Mouse (Mus musculus) CH12.LX (cell line): ENCODE measurements around the gene Mmp19. TPM values are rescaled to one million over a fixed set of nuclear protein-coding genes. Genes with fewer than 3 reads are reported as not detected.

Experiments used
- DNase-seq: peaks from one replicate; pipeline ENCODE4 v3.0.0-alpha.2; 2013; ENCODE audit errors: extremely low read depth
- H3K27ac ChIP-seq: 2 replicates; pipeline ENCODE4 v1.5.1; 2012; ENCODE audit warnings: low read depth, mild to moderate bottlenecking, control low read depth, moderate library complexity; ENCODE audit not compliant: insufficient read depth
- H3K27me3 ChIP-seq: replicated peaks from 2 replicates; pipeline ENCODE3; 2012; ENCODE audit warnings: inconsistent platforms
- H3K36me3 ChIP-seq, 2 experiments: replicated peaks in 1 of 2; 2 replicates each; pipeline versions ENCODE3 to v1.6.1; 2012; ENCODE audit warnings: inconsistent platforms in 1 of 2, low read length in 1 of 2, mild to moderate bottlenecking in 1 of 2, mixed read lengths in 1 of 2, moderate library complexity in 1 of 2; ENCODE audit not compliant: control insufficient read depth in 1 of 2, insufficient read depth in 1 of 2
- H3K4me1 ChIP-seq, 2 experiments: 2 replicates each; pipeline ENCODE4 v1.6.1; 2012; ENCODE audit warnings: inconsistent platforms in 1 of 2, moderate library complexity in 1 of 2; ENCODE audit not compliant: insufficient read depth in 2 of 2, control insufficient read depth in 1 of 2
- H3K4me2 ChIP-seq: 2 replicates; pipeline ENCODE4 v1.6.1; 2012; ENCODE audit warnings: low read depth, mild to moderate bottlenecking, control low read depth; ENCODE audit not compliant: poor library complexity, insufficient read depth, severe bottlenecking
- H3K4me3 ChIP-seq, 3 experiments: fragments of 150-350 bp in 1 of 3; sonication (generic) in 1 of 3; replicated peaks in 1 of 3; 2 replicates each; pipeline versions ENCODE3 to v1.5.1; 2011 to 2012; ENCODE audit warnings: low read depth in 2 of 3, low read length in 2 of 3, mild to moderate bottlenecking in 2 of 3, moderate library complexity in 2 of 3, control low read depth in 1 of 3, improper control_type of control experiment in 1 of 3, inconsistent platforms in 1 of 3, mixed read lengths in 1 of 3; ENCODE audit not compliant: poor library complexity in 1 of 3
- H3K79me2 ChIP-seq: replicated peaks from 2 replicates; pipeline ENCODE4 v1.6.1; 2012; ENCODE audit warnings: mild to moderate bottlenecking, moderate library complexity; ENCODE audit not compliant: control insufficient read depth, poor library complexity, insufficient read depth, severe bottlenecking; ENCODE audit errors: extremely low read depth
- H3K9ac ChIP-seq: 2 replicates; pipeline ENCODE4 v1.6.1; 2012; ENCODE audit warnings: low read depth, mild to moderate bottlenecking, control low read depth, moderate library complexity; ENCODE audit not compliant: insufficient read depth
- H3K9me3 ChIP-seq: replicated peaks from 2 replicates; pipeline ENCODE3; 2012; ENCODE audit warnings: low read length, inconsistent platforms, mixed read lengths
- BHLHE40 ChIP-seq: IDR thresholded peaks from 2 replicates; pipeline ENCODE4 v1.6.1; 2011; ENCODE audit warnings: mild to moderate bottlenecking, low read depth, low read length, improper control_type of control experiment
- CHD1 ChIP-seq: IDR thresholded peaks from 2 replicates; pipeline ENCODE4 v1.6.1; 2012; ENCODE audit warnings: low read depth, low read length, improper control_type of control experiment, inconsistent platforms
- CHD2 ChIP-seq: IDR thresholded peaks from 2 replicates; pipeline ENCODE4 v1.6.1; 2011; ENCODE audit warnings: low read length, improper control_type of control experiment
- CTCF ChIP-seq, 2 experiments: IDR thresholded peaks in 1 of 2; conservative IDR thresholded peaks in 1 of 2; 2 replicates each; pipeline ENCODE4 v1.5.1; 2011 to 2012; ENCODE audit warnings: low read depth in 2 of 2, low read length in 2 of 2, improper control_type of control experiment in 1 of 2, inconsistent platforms in 1 of 2, mild to moderate bottlenecking in 1 of 2, moderate library complexity in 1 of 2
- E2F4 ChIP-seq: IDR thresholded peaks from 2 replicates; pipeline ENCODE4 v1.6.1; 2011; ENCODE audit warnings: low read depth, low read length, improper control_type of control experiment; ENCODE audit not compliant: insufficient replicate concordance
- ELF1 ChIP-seq: IDR thresholded peaks from 2 replicates; pipeline ENCODE4 v1.6.1; 2014; ENCODE audit warnings: low read depth, mild to moderate bottlenecking, inconsistent platforms, low read length, improper control_type of control experiment
- EP300 ChIP-seq: IDR thresholded peaks from 2 replicates; pipeline ENCODE4 v1.6.1; 2011; ENCODE audit warnings: low read length, improper control_type of control experiment
- ETS1 ChIP-seq: conservative IDR thresholded peaks from 2 replicates; pipeline ENCODE4 v1.6.1; 2012; ENCODE audit warnings: low read depth, mild to moderate bottlenecking, inconsistent platforms, low read length, improper control_type of control experiment, moderate library complexity
- GABPA ChIP-seq: IDR thresholded peaks from 2 replicates; pipeline ENCODE4 v1.6.1; 2012; ENCODE audit warnings: low read depth, low read length, improper control_type of control experiment, inconsistent platforms; ENCODE audit not compliant: insufficient replicate concordance
- HCFC1 ChIP-seq: IDR thresholded peaks from 2 replicates; pipeline ENCODE4 v1.6.1; 2012; ENCODE audit warnings: low read depth, mild to moderate bottlenecking, inconsistent platforms, low read length, improper control_type of control experiment
- IRF4 ChIP-seq: IDR thresholded peaks from 2 replicates; pipeline ENCODE4 v1.6.1; 2014; ENCODE audit warnings: low read depth, mild to moderate bottlenecking, inconsistent platforms, low read length, improper control_type of control experiment
- JUN ChIP-seq: IDR thresholded peaks from 2 replicates; pipeline ENCODE4 v1.6.1; 2011; ENCODE audit warnings: low read depth, mild to moderate bottlenecking, low read length, improper control_type of control experiment, moderate library complexity; ENCODE audit not compliant: insufficient read depth
- JUND ChIP-seq: conservative IDR thresholded peaks from 2 replicates; pipeline ENCODE4 v1.6.1; 2011; ENCODE audit warnings: low read depth, low read length, improper control_type of control experiment
- KAT2A ChIP-seq: IDR thresholded peaks from 2 replicates; pipeline ENCODE4 v1.6.1; 2012; ENCODE audit warnings: low read length, improper control_type of control experiment, inconsistent platforms; ENCODE audit not compliant: insufficient replicate concordance
- MAFK ChIP-seq: IDR thresholded peaks from 2 replicates; pipeline ENCODE4 v1.6.1; 2011; ENCODE audit warnings: low read length, improper control_type of control experiment; ENCODE audit not compliant: insufficient replicate concordance
- MAX ChIP-seq: IDR thresholded peaks from 2 replicates; pipeline ENCODE4 v1.6.1; 2011; ENCODE audit warnings: low read length, improper control_type of control experiment
- MAZ ChIP-seq: IDR thresholded peaks from 2 replicates; pipeline ENCODE4 v1.6.1; 2012; ENCODE audit warnings: low read depth, mild to moderate bottlenecking, inconsistent platforms, low read length, improper control_type of control experiment, moderate library complexity
- MEF2A ChIP-seq: IDR thresholded peaks from 2 replicates; pipeline ENCODE4 v1.6.1; 2014; ENCODE audit warnings: low read depth, mild to moderate bottlenecking, inconsistent platforms, low read length, improper control_type of control experiment, borderline replicate concordance
- MXI1 ChIP-seq: IDR thresholded peaks from 2 replicates; pipeline ENCODE4 v1.6.1; 2011; ENCODE audit warnings: mild to moderate bottlenecking, low read depth, low read length, improper control_type of control experiment
- MYC ChIP-seq: IDR thresholded peaks from 2 replicates; pipeline ENCODE4 v1.6.1; 2011; ENCODE audit warnings: low read depth, mild to moderate bottlenecking, improper control_type of control experiment, low read length
- NELFE ChIP-seq: IDR thresholded peaks from 2 replicates; pipeline ENCODE4 v1.6.1; 2011; ENCODE audit warnings: low read depth, low read length, improper control_type of control experiment
- NRF1 ChIP-seq: IDR thresholded peaks from 2 replicates; pipeline ENCODE4 v1.6.1; 2014; ENCODE audit warnings: low read depth, mild to moderate bottlenecking, inconsistent platforms, low read length, improper control_type of control experiment, moderate library complexity
- PAX5 ChIP-seq: IDR thresholded peaks from 2 replicates; pipeline ENCODE4 v1.6.1; 2012; ENCODE audit warnings: low read length, inconsistent platforms, mixed read lengths
- POLR2A ChIP-seq: IDR thresholded peaks from 2 replicates; pipeline ENCODE4 v1.6.1; 2011; ENCODE audit warnings: low read depth, mild to moderate bottlenecking, improper control_type of control experiment, low read length
- POLR2AphosphoS2 ChIP-seq: IDR thresholded peaks from 2 replicates; pipeline ENCODE4 v1.6.1; 2011; ENCODE audit warnings: low read depth, low read length, improper control_type of control experiment
- RAD21 ChIP-seq: IDR thresholded peaks from 2 replicates; pipeline ENCODE4 v1.6.1; 2011; ENCODE audit warnings: low read depth, mild to moderate bottlenecking, low read length, improper control_type of control experiment, moderate library complexity
- RCOR1 ChIP-seq: conservative IDR thresholded peaks from 2 replicates; pipeline ENCODE4 v1.6.1; 2012; ENCODE audit warnings: low read depth, mild to moderate bottlenecking, inconsistent platforms, low read length, improper control_type of control experiment
- SIN3A ChIP-seq: IDR thresholded peaks from 2 replicates; pipeline ENCODE4 v1.6.1; 2012; ENCODE audit warnings: low read length, improper control_type of control experiment, inconsistent platforms
- SMC3 ChIP-seq: IDR thresholded peaks from 2 replicates; pipeline ENCODE4 v1.6.1; 2011; ENCODE audit warnings: low read depth, low read length, improper control_type of control experiment
- TBP ChIP-seq: conservative IDR thresholded peaks from 2 replicates; pipeline ENCODE4 v1.6.1; 2011; ENCODE audit warnings: low read depth, low read length, improper control_type of control experiment
- TCF12 ChIP-seq: IDR thresholded peaks from 2 replicates; pipeline ENCODE4 v1.6.1; 2014; ENCODE audit warnings: low read depth, mild to moderate bottlenecking, inconsistent platforms, low read length, improper control_type of control experiment
- UBTF ChIP-seq: IDR thresholded peaks from 2 replicates; pipeline ENCODE4 v1.6.1; 2012; ENCODE audit warnings: low read depth, mild to moderate bottlenecking, inconsistent platforms, low read length, improper control_type of control experiment, moderate library complexity
- USF1 ChIP-seq: IDR thresholded peaks from 2 replicates; pipeline ENCODE4 v1.6.1; 2014; ENCODE audit warnings: low read depth, mild to moderate bottlenecking, inconsistent platforms, low read length, improper control_type of control experiment
- USF2 ChIP-seq: conservative IDR thresholded peaks from 2 replicates; pipeline ENCODE4 v1.6.1; 2011; ENCODE audit warnings: low read depth, low read length, improper control_type of control experiment
- ZC3H11A ChIP-seq: IDR thresholded peaks from 2 replicates; pipeline ENCODE4 v1.6.1; 2012; ENCODE audit warnings: low read depth, mild to moderate bottlenecking, inconsistent platforms, low read length, improper control_type of control experiment
- ZKSCAN1 ChIP-seq: IDR thresholded peaks from 2 replicates; pipeline ENCODE4 v1.6.1; 2012; ENCODE audit warnings: low read depth, inconsistent platforms, low read length, improper control_type of control experiment, borderline replicate concordance
- ZMIZ1 ChIP-seq: IDR thresholded peaks from 2 replicates; pipeline ENCODE4 v1.6.1; 2012; ENCODE audit warnings: low read depth, mild to moderate bottlenecking, inconsistent platforms, low read length, improper control_type of control experiment
- ZNF384 ChIP-seq: IDR thresholded peaks from 2 replicates; pipeline ENCODE4 v1.6.1; 2012; ENCODE audit warnings: low read depth, low read length, improper control_type of control experiment, inconsistent platforms
- dilution Hi-C: fragments of 300-500 bp; cut with MboI; formaldehyde crosslinking; loops from 2 replicates; pipeline ENCODE4 v1.14.3; 2020; ENCODE audit warnings: low sequenced_read_pairs; ENCODE audit not compliant: extremely low pct_unique_long_range_greater_than_20kb, extremely low pct_ligation_motif_present
- in situ Hi-C: fragments of 300-500 bp; cut with MboI; formaldehyde crosslinking; loops from 3 replicates; pipeline ENCODE4 v1.14.3; 2019; ENCODE audit warnings: low sequenced_read_pairs, low pct_ligation_motif_present, low pct_unique_long_range_greater_than_20kb, mixed read lengths
- polyA plus RNA-seq: library from polyadenylated mRNA; unstranded; fragments of >175 nt; gene quantifications from 2 replicates; pipeline ENCODE4 v1.2.1, GENCODE M21; 2012; ENCODE audit warnings: low read depth; ENCODE audit not compliant: insufficient read length
- total RNA-seq, 2 experiments: library from RNA; depleted of rRNA; stranded (reverse); fragments of 300-350 nt in 1 of 2; fragments of >200 nt in 1 of 2; gene quantifications; 2 replicates each; pipeline ENCODE4 v1.2.3; 2012 to 2014

The Mmp19 gene
- total and polyA plus RNA-seq, 3 experiments, result 0.50 to 1.3 (median 0.57) TPM

GRCm38 (mm10) chr10:128805092-128806000 is 14.6 kb downstream of the Mmp19 start:
- Histone ChIP-seq H3K27ac (peak overlapping the region; percentile 87), H3K9me3 (no peaks in the 10 kb centered on the region), H3K4me3 (peak overlapping the region; percentile 72 to 94 (median 86)), H3K36me3 (peaks cover 12 to 37% of the 10 kb centered on the region in 2 experiments), H3K27me3 (no peaks in the 10 kb centered on the region), H3K4me2 (peak overlapping the region; percentile 88), H3K79me2 (peaks cover 36% of the 10 kb centered on the region), H3K9ac (peak overlapping the region; percentile 64), H3K4me1 (peaks cover 13 to 35% of the 10 kb centered on the region in 2 experiments)
- DNase-seq, result peak; percentile 98
- TF ChIP-seq MEF2A (peak; percentile 84), UBTF (0 out of 2 replicates have a peak, but pooled peaks have one; percentile 51), GABPA (peak; percentile 34; the same call in 1 of the 2 replicates), ZNF384 (peak; percentile 74), RCOR1 (no peak), E2F4 (no peak), ZMIZ1 (peak; percentile 68), NRF1 (peak; percentile 69), USF2 (no peak), KAT2A (peak; percentile 95; the same call in 1 of the 2 replicates), BHLHE40 (peak; percentile 63; the same call in 1 of the 2 replicates), ETS1 (no peak), ELF1 (peak; percentile 100), TBP (no peak), POLR2AphosphoS2 (no peak), MAFK (no peak), ZKSCAN1 (no peak), JUND (no peak), POLR2A (peak; percentile 72), USF1 (no peak), CHD2 (peak; percentile 95), JUN (no peak), NELFE (peak; percentile 47; the same call in 1 of the 2 replicates), MYC (no peak), SIN3A (peak; percentile 90), EP300 (no peak), MXI1 (peak; percentile 46; the same call in 1 of the 2 replicates), RAD21 (no peak), TCF12 (peak; percentile 68), SMC3 (no peak), IRF4 (peak; percentile 68; the same call in 1 of the 2 replicates), PAX5 (no peak), CTCF (conservative IDR thresholded peaks at IDR 0.05 in 1 of 2, IDR thresholded peaks at IDR 0.05 in 1 of 2; ENCODE audit: low read depth in 2 of 2, low read length in 2 of 2) (peak in 1 of 2 experiments; percentile 41; a peak in 2 of 4 replicates), ZC3H11A (no peak), MAZ (peak; percentile 100), CHD1 (no peak), MAX (no peak; the same call in 1 of the 2 replicates), HCFC1 (peak; percentile 97)
- dilution Hi-C loops (no loop called here), in situ Hi-C loops (no loop called here)
